Mouse (Mus musculus): ENCODE measurements around the gene Sox10.

DNA sequence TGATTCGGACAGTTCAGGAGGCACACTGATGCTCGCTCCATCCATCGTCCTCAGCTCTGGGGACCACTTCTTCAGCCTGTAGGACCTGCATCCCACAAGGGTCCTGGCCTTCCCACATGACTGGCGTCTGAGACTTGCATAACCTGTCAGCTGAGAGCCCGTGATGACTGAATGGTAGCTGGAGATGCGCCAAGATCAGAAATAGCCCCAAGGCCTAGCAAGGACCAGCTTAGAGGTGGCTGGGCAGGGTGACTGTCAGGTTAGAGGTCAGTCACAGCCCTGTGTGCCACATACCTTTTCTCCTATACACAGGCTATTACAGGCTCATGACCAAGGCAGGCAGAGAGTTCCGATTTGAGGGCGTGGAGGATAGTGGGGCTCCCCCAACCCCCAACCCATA lies 30.5 kb upstream of the Sox10 start:
- TF ChIP-seq HCFC1 (IDR thresholded peaks at IDR 0.05; ENCODE audit: borderline replicate concordance, insufficient read depth, low read length): no peak
- no peak for TF ChIP-seq ZNF384 (IDR thresholded peaks at IDR 0.05; ENCODE audit: low read depth, low read length)
